Mouse (Mus musculus) myocyte (in vitro differentiated cells): ENCODE measurements around the gene Mettl22.

Experiments used
- CEBPB ChIP-seq: IDR thresholded peaks from 2 replicates; pipeline ENCODE4 v1.6.1; 2011; ENCODE audit warnings: mild to moderate bottlenecking, moderate library complexity; ENCODE audit not compliant: poor library complexity, insufficient read depth, severe bottlenecking
- E2F4 ChIP-seq: IDR thresholded peaks from one replicate; pipeline ENCODE4 v1.6.1; 2011; ENCODE audit warnings: mild to moderate bottlenecking, control low read depth, moderate library complexity; ENCODE audit not compliant: insufficient read depth
- MAX ChIP-seq: IDR thresholded peaks from one replicate; pipeline ENCODE4 v1.6.1; 2011; ENCODE audit warnings: low read depth, mild to moderate bottlenecking, control low read depth
- MYOD1 ChIP-seq, 3 experiments: IDR thresholded peaks; one replicate each; pipeline ENCODE4 v1.6.1; 2011; ENCODE audit warnings: control low read depth in 2 of 3, low read depth in 2 of 3, mild to moderate bottlenecking in 2 of 3, moderate library complexity in 1 of 3; ENCODE audit not compliant: insufficient read length in 2 of 3, control insufficient read depth in 1 of 3
- MYOG ChIP-seq, 3 experiments: IDR thresholded peaks; one replicate each; pipeline ENCODE4 v1.6.1; 2011; ENCODE audit warnings: control low read depth in 2 of 3, low read depth in 2 of 3, mild to moderate bottlenecking in 2 of 3; ENCODE audit not compliant: insufficient read length in 2 of 3, control insufficient read depth in 1 of 3, insufficient read depth in 1 of 3
- POLR2A ChIP-seq: IDR thresholded peaks from one replicate; pipeline ENCODE4 v1.6.1; 2011; ENCODE audit warnings: low read depth, mild to moderate bottlenecking, control low read depth, moderate library complexity; ENCODE audit not compliant: insufficient read length
- POLR2AphosphoS2 ChIP-seq: IDR thresholded peaks from one replicate; pipeline ENCODE4 v1.6.1; 2011; ENCODE audit warnings: low read depth, control low read depth; ENCODE audit not compliant: insufficient read length
- TCF12 ChIP-seq: IDR thresholded peaks from one replicate; pipeline ENCODE4 v1.6.1; 2011; ENCODE audit warnings: mild to moderate bottlenecking, control low read depth; ENCODE audit not compliant: poor library complexity, insufficient read depth, severe bottlenecking
- USF1 ChIP-seq: IDR thresholded peaks from one replicate; pipeline ENCODE4 v1.6.1; 2011; ENCODE audit warnings: low read depth, mild to moderate bottlenecking, control low read depth, moderate library complexity

GRCm38 (mm10) chr16:8509894-8510293 lies 39.3 kb downstream of the Mettl22 start:
- TF ChIP-seq POLR2A (no peak), MYOD1 (IDR thresholded peaks at IDR 0.05; ENCODE audit: control insufficient read depth in 1 of 3, insufficient read length in 2 of 3, low read depth in 2 of 3) (no peak), CEBPB (no peak), MAX (no peak), USF1 (no peak), TCF12 (no peak), POLR2AphosphoS2 (no peak), E2F4 (no peak), MYOG (IDR thresholded peaks at IDR 0.05; ENCODE audit: control insufficient read depth in 1 of 3, insufficient read depth in 1 of 3, insufficient read length in 2 of 3, low read depth in 2 of 3) (no peak)
